Mouse (Mus musculus) spleen, adult 2 months (tissue): ENCODE data around the gene Lrrc59.

ENCODE experiments used
- CTCF ChIP-seq: fragments of 200-500 bp; IDR thresholded peaks from 2 replicates; pipeline ENCODE4 v1.5.1; 2011; ENCODE audit warnings: mild to moderate bottlenecking, inconsistent platforms; ENCODE audit not compliant: insufficient read depth, insufficient read length, insufficient replicate concordance; ENCODE audit errors: extremely low read depth
- POLR2A ChIP-seq: fragments of 200-500 bp; IDR thresholded peaks from 2 replicates; pipeline ENCODE4 v1.6.1; 2011; ENCODE audit warnings: low read depth, low read length, inconsistent platforms

GRCm38 (mm10) chr11:94602356-94602955 lies 27.1 kb upstream of the Lrrc59 start:
- TF ChIP-seq CTCF (no peak), POLR2A (no peak)
